Mouse (Mus musculus) left cerebral cortex, postnatal 10 days (tissue): Measurements from ENCODE around the gene Selenos. TPM values are rescaled to one million over a fixed set of nuclear protein-coding genes. Genes with fewer than 3 reads are reported as not detected.

ENCODE experiments used
- DNase-seq, 2 experiments: peaks; one replicate each; pipeline ENCODE4 v3.0.0; 2021 to 2022; ENCODE audit warnings: low spot score in 2 of 2, mixed read lengths in 1 of 2; ENCODE audit errors: extremely low spot score in 1 of 2
- intact Hi-C: fragments of 180-260 bp; cut with DNase I; formaldehyde crosslinking; loops from one replicate; pipeline ENCODE4 v1.15.1; 2025
- total RNA-seq, 2 experiments: library from RNA; stranded (reverse); gene quantifications; 2 replicates each; pipeline ENCODE4 v1.2.3; 2021

The Selenos gene
- total RNA-seq, 2 experiments from 2014 or later: 50.4 to 50.9 TPM

DNA sequence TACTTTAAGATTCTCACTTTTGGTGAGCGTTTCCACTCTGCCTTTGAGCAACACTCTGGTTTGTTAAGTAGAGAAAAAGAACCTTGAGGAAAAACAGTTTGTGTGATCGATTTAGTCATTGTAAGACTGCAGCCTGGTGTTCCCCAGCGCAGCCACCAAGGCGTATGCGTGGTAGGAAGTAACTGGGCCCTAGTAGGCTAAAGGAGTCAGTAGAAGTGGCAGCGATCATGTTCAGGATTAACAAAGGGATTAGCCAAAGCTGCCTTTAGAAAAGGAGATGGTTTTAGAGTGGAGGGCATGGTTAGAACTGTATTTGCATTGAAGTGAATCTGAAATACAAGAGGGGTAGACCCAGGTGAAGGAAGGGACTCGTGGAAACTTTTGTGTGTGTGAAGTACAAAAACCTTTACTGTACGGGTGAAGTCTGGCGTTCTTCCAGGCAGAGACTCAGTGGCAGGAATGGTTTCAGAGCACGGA is 31.2 kb downstream of the Selenos start:
- intact Hi-C loops: no loop called here
- no peak for DNase-seq

GRCm38 (mm10) chr7:66111211-66111610 is 31.8 kb downstream of the Selenos start:
- DNase-seq: no peak
- intact Hi-C loops: no loop called here

DNA sequence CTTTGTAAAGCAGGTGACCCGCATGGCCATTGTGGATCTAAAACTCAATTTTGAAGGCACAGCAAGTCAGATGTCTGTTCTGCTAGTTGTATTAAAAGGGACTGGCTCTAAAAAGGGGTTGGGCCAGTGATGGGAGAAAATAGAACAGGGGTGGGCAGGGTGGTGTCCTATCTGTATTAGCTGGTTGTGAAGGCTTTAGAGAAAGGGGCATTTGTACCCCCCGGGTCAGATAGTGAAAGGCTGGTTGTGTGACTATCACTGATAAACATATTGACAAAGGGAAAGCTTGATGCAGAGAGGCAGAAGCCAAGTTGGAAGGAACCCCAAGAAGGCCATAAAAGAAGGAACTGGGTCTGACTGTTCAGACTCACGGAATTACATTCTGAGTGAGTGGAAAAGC is 34.1 kb downstream of the Selenos start:
- intact Hi-C loops: no loop called here
- DNase-seq: no peak

DNA sequence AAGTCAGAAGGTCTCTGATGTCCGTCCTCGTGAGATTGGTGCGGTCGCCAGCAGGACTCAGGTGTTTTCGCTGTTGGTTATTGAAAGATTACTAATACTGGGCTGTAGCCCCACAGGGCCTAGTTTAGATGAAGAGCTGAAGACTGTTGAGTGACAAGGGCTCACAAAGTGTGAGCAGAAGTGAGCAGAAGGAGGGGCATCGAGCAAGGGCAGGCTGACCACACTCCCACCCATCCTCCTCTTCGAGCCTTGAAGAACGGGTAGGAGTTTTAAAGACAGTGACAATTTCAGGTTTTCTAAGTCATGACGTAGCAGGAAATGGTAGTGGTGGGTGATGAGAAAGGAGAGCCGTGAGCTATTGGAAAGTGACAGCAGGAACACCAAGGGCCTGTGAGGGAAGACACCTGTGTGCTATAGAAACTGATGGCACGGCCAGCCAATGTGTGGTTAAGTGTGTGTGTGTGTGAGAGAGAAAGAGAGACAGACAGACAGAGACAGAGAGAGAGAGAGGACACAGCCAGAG is 36.4 kb downstream of the Selenos start:
- no peak for DNase-seq
- intact Hi-C loops: no loop called here

GRCm38 (mm10) chr7:66116906-66117482 is 37.5 kb downstream of the Selenos start:
- DNase-seq: no peak
- intact Hi-C loops: no loop called here

GRCm38 (mm10) chr7:66118046-66118445 is 38.6 kb downstream of the Selenos start:
- DNase-seq: no peak
- intact Hi-C loops: no loop called here

DNA sequence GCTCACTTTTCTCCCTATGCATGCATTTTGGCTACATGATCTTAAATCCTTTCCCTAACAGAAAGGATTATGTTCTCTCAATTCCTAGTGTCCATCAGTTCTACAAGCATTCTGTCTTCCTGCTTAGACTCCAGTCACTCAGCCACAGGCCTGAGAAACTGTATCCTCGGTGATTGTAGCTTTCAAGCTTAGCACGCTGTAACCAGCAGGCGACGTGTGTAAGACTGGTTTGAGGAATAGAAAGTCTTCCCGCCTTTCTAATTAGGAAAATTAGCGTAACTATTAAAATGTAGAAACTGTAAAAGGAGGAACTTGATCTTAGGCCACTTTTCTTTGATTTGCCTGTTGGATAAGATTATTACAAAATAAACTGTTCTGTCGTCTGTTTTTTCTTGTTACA is 39.3 kb downstream of the Selenos start:
- DNase-seq: no peak
- intact Hi-C loops: no loop called here

GRCm38 (mm10) chr7:66120139-66120538 is 40.7 kb downstream of the Selenos start:
- intact Hi-C loops: no loop called here
- DNase-seq: no peak

- intact Hi-C loops: no loop called here
- DNase-seq: no peak
These were observed 41.4 kb downstream of the Selenos start for GRCm38 (mm10) chr7:66120702-66121396.

DNA sequence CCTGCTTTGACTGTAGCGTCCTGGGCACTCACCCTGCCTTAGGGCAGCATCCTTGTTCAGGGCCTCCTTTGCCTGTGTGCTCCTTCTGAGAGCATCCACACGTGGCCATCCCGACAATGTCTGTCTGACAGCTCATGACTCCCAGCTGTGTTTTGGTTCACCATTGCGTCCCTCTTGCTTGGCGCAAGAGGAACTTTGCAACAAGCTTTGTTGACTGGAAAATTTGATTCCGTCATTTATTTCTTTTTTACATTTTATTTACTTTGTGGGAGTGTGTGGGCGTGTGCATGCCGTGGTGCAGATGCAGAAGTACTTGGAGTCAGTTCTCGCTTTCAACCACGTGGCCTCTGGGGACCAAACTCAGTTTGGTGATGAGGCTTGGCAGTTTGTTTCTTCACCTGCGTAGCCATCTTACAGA is 45.1 kb downstream of the Selenos start:
- DNase-seq: no peak
- intact Hi-C loops: no loop called here

DNA sequence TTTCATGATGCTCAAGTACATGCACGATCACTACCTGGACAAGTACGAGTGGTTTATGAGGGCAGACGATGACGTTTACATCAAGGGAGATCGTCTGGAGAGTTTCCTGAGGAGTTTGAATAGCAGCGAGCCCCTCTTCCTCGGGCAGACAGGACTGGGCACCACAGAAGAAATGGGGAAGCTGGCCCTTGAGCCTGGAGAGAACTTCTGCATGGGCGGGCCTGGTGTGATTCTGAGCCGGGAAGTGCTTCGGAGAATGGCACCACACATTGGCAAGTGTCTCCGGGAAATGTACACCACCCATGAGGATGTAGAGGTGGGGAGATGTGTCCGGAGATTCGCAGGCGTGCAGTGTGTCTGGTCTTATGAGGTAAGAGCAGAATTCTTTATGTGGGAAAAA is 45.9 kb downstream of the Selenos start:
- no peak for DNase-seq
- intact Hi-C loops: no loop called here

GRCm38 (mm10) chr7:66127951-66128645 is 48.6 kb downstream of the Selenos start:
- DNase-seq: no peak
- intact Hi-C loops: no loop called here

- intact Hi-C loops: no loop called here
- no peak for DNase-seq
These were observed 49.4 kb downstream of the Selenos start for GRCm38 (mm10) chr7:66128857-66129256.

DNA sequence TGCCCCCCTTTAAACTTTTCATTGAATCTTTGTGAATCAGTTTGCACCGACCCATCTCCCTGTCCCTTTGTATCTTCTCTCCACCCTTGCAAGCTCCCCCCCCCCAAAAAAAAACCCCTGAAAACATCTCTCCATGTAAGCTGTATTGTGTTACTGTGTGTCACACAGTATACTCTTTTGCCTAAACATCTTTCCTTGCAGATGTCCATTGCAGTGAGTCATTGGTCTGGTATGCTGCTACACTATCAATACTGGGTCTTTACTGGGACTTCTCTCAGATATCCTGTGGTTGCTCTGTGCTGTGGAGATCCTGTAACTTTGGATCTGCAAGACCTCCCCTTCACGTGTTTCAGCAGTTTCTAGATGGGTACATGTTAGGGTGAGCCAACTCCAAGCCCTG is 50.8 kb downstream of the Selenos start:
- no peak for DNase-seq

GRCm38 (mm10) chr7:66131776-66132421 is 52.5 kb downstream of the Selenos start:
- intact Hi-C loops: no loop called here
- DNase-seq: no peak

More for the DNA sequence above, 50.8 kb downstream of the Selenos start:
- intact Hi-C loops: no loop called here

DNA sequence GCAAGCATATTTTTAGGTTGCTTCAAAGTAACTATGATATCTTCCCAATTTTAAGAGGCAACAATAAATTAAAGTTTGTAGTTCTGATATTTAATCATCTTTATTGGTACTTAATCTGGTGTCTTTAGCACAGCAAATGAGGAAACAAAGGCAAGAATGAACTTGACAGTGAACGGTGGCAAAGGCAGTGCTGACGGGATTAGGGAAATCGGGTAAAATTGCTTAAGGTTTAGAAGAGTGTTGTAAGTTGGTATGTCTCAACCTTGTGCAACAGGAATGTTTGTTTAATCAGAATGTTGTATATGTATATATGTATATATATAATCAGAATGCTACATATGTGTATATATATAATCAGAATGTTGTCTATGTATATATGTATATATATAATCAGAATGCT is 54.7 kb downstream of the Selenos start:
- intact Hi-C loops: no loop called here
- no peak for DNase-seq

GRCm38 (mm10) chr7:66135644-66136043 is 56.2 kb downstream of the Selenos start:
- DNase-seq: no peak
- intact Hi-C loops: no loop called here

GRCm38 (mm10) chr7:66136187-66136586 is 56.7 kb downstream of the Selenos start:
- intact Hi-C loops: no loop called here
- DNase-seq: no peak

DNA sequence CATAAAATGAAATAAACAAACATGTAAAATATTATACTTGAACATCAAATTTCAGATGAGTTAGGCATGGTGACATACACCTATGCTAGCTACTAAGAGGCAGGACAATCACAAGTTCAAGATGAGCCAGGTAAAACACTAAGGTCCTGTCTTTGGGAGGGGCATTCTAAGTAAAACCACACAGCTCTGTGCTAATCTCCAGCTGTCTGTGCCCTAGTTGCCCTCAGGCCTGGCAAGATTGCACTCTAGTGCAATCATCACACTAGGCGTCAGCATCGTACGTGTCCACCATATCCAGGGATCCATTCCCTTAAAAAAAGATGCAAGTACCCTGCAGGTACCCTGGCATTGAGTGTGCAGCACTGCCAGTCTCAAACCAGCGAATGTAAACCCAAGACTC is 57.9 kb downstream of the Selenos start:
- intact Hi-C loops: no loop called here
- DNase-seq: no peak
